Mouse (Mus musculus): ENCODE data around the gene Maco1. TPM values are rescaled to one million over a fixed set of nuclear protein-coding genes. Genes with fewer than 3 reads are reported as not detected.
A peak's percentile ranks its signal among the peaks of the same experiment; 100 is the strongest.
"Not testable (repeated sequence)": the region's sequence is repeated elsewhere in the genome, so short reads cannot be mapped to it uniquely, and the experiment has no call there.

Gene Maco1
- polyA plus RNA-seq, 1 experiment from 2014 or later = 34.4 TPM

DNA sequence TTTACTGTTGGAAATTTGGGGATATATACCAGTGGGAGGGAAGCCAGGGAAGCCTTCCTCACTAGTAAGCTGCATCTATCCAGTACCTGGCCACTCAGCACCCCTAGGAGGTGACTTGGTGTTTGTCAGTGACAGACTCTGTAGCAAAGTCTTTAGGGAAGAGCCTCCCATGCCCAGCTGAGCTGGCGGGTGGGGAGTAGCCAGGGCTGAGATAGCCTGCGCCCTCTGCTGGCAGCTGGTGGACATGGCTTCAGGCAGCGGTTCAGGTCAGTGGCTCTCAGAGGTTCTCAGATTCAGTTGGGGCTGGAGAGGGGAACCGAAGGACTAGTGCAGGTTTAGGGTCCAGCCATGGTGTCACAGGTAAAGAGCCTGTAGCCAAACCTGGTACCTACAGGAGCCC, 53.9 kb downstream of the Maco1 start:
- no peak overlapping the region for H3K4me3 ChIP-seq (ENCODE audit: low read depth, low read length)
- peak; percentile 97 for TF ChIP-seq CTCF (IDR thresholded peaks at IDR 0.05; ENCODE audit: low read depth)
- H3K36me3 ChIP-seq (ENCODE audit: insufficient read depth) = peaks cover 37% of the 10 kb centered on the region
- H3K9me3 ChIP-seq (ENCODE audit: low read depth, low read length) = no peaks in the 10 kb centered on the region
- 8% methylated on average over 4 of the region's 4 CpGs for WGBS
- H3K4me1 ChIP-seq (ENCODE audit: insufficient read depth) = 0 out of 2 replicates have a peak, but pooled peaks cover 4% of the 10 kb centered on the region
- DNase-seq (peak; percentile 89), ATAC-seq (ENCODE audit: insufficient read depth) (peak; percentile 42; the same call in 1 of the 2 replicates)
- no peak overlapping the region for H3K9ac ChIP-seq
- no peak overlapping the region for H3K27ac ChIP-seq (ENCODE audit: low read depth)
- H3K27me3 ChIP-seq (ENCODE audit: insufficient read depth, low read length) = no peaks in the 10 kb centered on the region
- no peak overlapping the region for H3K4me2 ChIP-seq

DNA sequence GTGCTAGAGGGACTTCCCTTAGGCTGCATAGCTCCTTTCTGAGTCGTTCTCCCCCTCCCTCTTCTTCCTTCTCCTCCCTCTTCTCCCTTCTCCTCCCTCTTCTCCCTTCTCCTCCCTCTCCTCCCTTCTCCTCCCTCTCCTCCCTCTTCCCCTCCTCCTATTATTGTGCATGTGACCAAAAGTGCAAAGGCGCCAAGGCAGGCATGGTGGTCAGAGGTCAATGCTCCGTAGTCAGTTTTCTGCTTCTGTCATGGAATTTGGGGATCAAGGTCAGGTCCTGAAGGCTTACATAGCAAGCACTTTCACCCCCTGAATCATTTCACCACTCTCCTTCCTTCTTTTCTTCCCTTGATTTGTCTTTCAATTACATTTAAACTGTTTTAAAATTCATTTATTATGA, 54.3 kb downstream of the Maco1 start:
- no peak for DNase-seq
- H3K27me3 ChIP-seq (ENCODE audit: insufficient read depth, low read length) = no peaks in the 10 kb centered on the region
- no peaks in the 10 kb centered on the region for H3K9me3 ChIP-seq (ENCODE audit: low read depth, low read length)
- no peak overlapping the region for H3K27ac ChIP-seq (ENCODE audit: low read depth)
- WGBS = 45% methylated on average over 3 of the region's 3 CpGs
- no peak overlapping the region for H3K4me2 ChIP-seq
- peaks cover 33% of the 10 kb centered on the region for H3K36me3 ChIP-seq (ENCODE audit: insufficient read depth)
- TF ChIP-seq CTCF (IDR thresholded peaks at IDR 0.05; ENCODE audit: low read depth) = no peak
- H3K4me1 ChIP-seq (ENCODE audit: insufficient read depth) = 0 out of 2 replicates have a peak, but pooled peaks cover 4% of the 10 kb centered on the region
- H3K9ac ChIP-seq = no peak overlapping the region
- no peak for ATAC-seq (ENCODE audit: insufficient read depth)
- no peak overlapping the region for H3K4me3 ChIP-seq (ENCODE audit: low read depth, low read length)

DNA sequence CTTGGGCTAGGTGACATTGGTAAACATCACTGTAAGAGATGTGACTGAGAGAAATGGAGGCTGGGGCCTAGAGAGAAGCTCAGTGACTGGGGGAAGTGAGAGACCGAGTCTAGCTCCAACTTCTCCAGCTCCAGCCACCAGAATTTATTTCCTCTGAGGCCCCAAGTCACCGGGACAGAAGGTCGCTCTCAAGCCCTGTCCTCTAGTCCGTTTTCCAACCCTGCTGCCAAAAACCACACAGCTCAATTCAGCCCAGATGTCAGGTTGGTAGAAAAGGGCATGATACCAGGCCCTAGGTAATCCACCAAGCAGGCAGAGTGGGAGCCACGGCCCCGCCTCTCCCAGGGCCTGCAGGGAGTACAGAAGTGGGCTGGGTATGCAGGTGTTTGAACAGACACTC, 55.5 kb downstream of the Maco1 start:
- Histone ChIP-seq H3K4me2 (no peak overlapping the region), H3K36me3 (ENCODE audit: insufficient read depth) (peaks cover 22% of the 10 kb centered on the region), H3K27me3 (ENCODE audit: insufficient read depth, low read length) (no peaks in the 10 kb centered on the region), H3K4me3 (ENCODE audit: low read depth, low read length) (no peak overlapping the region), H3K27ac (ENCODE audit: low read depth) (no peak overlapping the region), H3K9me3 (ENCODE audit: low read depth, low read length) (no peaks in the 10 kb centered on the region), H3K4me1 (ENCODE audit: insufficient read depth) (0 out of 2 replicates have a peak, but pooled peaks cover 4% of the 10 kb centered on the region), H3K9ac (no peak overlapping the region)
- no peak for TF ChIP-seq CTCF (IDR thresholded peaks at IDR 0.05; ENCODE audit: low read depth)
- no peak for DNase-seq
- 64% methylated on average over 6 of the region's 6 CpGs for WGBS
- ATAC-seq (ENCODE audit: insufficient read depth) = no peak

DNA sequence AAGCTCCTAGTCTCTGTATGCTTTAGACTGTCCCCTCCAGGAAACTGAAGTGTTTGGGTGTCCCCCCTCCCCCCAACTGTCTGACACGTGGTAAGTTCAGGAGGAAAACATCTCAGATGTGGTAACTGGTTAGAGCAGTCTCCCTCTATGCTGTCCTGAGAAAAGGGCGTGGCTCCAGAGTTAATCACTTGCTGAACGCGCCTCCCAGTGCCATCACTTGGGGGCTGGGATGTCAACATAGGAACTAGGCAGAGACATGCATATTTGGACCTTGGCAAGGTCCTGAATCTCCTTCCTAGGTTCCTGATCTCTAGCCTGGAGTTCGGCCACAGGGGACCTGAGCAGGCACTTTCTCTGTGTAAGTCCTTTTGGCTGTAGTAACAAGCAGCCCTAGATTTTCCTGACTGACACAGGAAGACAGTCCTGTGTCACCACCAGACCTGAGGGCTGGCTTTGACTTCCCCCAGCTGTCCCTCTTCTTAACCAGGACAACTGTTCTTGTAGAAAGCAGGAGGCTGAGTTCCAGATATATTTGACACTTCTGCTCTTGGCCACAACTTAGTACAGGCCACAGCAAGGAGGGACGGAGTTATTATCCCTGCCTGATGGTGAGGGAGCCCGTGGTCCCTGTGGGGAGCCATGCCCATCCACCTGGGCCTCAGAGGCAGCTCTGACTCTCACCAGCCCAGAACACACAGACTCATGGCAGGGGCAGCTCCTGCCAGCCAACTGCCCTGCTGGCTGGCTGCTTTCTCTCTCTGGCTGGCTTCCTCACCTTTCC, 56.4 kb downstream of the Maco1 start:
- no peak overlapping the region for H3K4me3 ChIP-seq (ENCODE audit: low read depth, low read length)
- H3K4me2 ChIP-seq = no peak overlapping the region
- ATAC-seq (ENCODE audit: insufficient read depth) (no peak), DNase-seq (peak; percentile 40)
- 18% methylated on average over 7 of the region's 7 CpGs for WGBS
- no peak overlapping the region for H3K9ac ChIP-seq
- no peaks in the 10 kb centered on the region for H3K9me3 ChIP-seq (ENCODE audit: low read depth, low read length)
- no peak for TF ChIP-seq CTCF (IDR thresholded peaks at IDR 0.05; ENCODE audit: low read depth)
- H3K27ac ChIP-seq (ENCODE audit: low read depth) = no peak overlapping the region
- H3K36me3 ChIP-seq (ENCODE audit: insufficient read depth) = peaks cover 14% of the 10 kb centered on the region
- 0 out of 2 replicates have a peak, but pooled peaks cover 4% of the 10 kb centered on the region for H3K4me1 ChIP-seq (ENCODE audit: insufficient read depth)
- no peaks in the 10 kb centered on the region for H3K27me3 ChIP-seq (ENCODE audit: insufficient read depth, low read length)

DNA sequence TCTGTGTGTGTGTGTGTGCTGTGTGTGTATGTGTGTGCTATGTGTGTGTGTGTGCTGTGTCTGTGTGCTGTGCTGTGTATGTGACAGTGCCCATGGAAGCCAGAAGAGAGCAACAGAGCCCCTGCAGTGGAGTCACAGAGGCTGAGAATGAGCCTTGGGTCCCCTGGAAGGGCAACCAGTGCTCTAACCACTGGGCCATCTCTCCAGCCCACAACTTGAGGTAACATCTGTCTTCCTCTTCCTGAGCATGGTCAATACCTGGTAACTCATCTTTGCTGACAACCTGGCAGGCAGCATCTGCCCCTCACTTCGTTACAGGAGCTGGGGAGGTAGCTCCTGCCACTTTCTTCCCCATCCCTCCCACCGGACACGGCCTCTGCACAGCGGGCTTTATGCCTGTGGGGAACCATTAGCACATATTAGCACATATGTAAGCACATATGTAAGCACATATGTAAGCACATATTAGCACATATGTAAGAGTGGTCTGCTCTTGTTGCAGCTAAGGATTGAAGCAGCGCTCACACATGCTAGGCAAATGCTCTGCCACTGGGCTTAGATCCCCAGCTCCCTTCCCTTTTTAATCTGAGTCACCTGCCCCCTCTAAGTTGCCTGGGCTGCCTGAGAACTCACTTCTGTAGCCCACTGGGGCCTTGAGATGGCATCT, 57.2 kb downstream of the Maco1 start:
- Histone ChIP-seq H3K36me3 (ENCODE audit: insufficient read depth) (0 out of 2 replicates have a peak, but pooled peaks cover 6% of the 10 kb centered on the region), H3K4me3 (ENCODE audit: low read depth, low read length) (no peak overlapping the region), H3K27me3 (ENCODE audit: insufficient read depth, low read length) (no peaks in the 10 kb centered on the region), H3K9me3 (ENCODE audit: low read depth, low read length) (no peaks in the 10 kb centered on the region), H3K9ac (no peak overlapping the region), H3K4me1 (ENCODE audit: insufficient read depth) (0 out of 2 replicates have a peak, but pooled peaks cover 4% of the 10 kb centered on the region), H3K27ac (ENCODE audit: low read depth) (no peak overlapping the region), H3K4me2 (no peak overlapping the region)
- ATAC-seq (ENCODE audit: insufficient read depth) (no peak), DNase-seq (no peak)
- TF ChIP-seq CTCF (IDR thresholded peaks at IDR 0.05; ENCODE audit: low read depth) = no peak
- 72% methylated on average over 5 of the region's 5 CpGs for WGBS

DNA sequence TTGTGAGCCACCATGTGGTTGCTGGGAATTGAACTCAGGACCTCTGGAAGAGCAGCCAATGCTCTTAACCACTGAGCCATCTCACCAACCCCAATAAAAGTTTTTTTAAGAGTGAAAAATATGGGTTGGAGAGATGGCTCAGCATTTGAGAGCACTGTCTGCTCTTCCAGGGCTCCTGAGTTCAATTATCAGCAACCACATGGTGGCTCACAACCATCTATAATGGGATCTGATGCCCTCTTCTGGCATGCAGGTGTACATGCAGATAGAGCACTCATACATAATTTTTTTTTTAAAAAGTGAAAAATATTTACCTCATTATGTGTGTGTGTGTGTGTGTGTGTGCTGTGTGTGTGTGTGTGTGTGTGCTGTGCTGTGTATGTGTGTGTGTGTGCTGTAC, 58.2 kb downstream of the Maco1 start:
- not testable (repeated sequence) for H3K27me3 ChIP-seq (ENCODE audit: insufficient read depth, low read length); H3K9ac ChIP-seq; ATAC-seq (ENCODE audit: insufficient read depth); DNase-seq; H3K9me3 ChIP-seq (ENCODE audit: low read depth, low read length); H3K4me2 ChIP-seq; H3K36me3 ChIP-seq (ENCODE audit: insufficient read depth); H3K4me3 ChIP-seq (ENCODE audit: low read depth, low read length); H3K27ac ChIP-seq (ENCODE audit: low read depth); H3K4me1 ChIP-seq (ENCODE audit: insufficient read depth)
- 0 out of 2 replicates have a peak, but pooled peaks have one; percentile 10 for TF ChIP-seq CTCF (IDR thresholded peaks at IDR 0.05; ENCODE audit: low read depth)

All from lung, embryonic 14.5 days (tissue).